Mouse (Mus musculus): Measurements from ENCODE around the gene Plcg2. TPM values are rescaled to one million over a fixed set of nuclear protein-coding genes. Genes with fewer than 3 reads are reported as not detected.

Plcg2 gene
- polyA plus RNA-seq, 1 experiment from 2014 or later = 1.3 TPM

DNA sequence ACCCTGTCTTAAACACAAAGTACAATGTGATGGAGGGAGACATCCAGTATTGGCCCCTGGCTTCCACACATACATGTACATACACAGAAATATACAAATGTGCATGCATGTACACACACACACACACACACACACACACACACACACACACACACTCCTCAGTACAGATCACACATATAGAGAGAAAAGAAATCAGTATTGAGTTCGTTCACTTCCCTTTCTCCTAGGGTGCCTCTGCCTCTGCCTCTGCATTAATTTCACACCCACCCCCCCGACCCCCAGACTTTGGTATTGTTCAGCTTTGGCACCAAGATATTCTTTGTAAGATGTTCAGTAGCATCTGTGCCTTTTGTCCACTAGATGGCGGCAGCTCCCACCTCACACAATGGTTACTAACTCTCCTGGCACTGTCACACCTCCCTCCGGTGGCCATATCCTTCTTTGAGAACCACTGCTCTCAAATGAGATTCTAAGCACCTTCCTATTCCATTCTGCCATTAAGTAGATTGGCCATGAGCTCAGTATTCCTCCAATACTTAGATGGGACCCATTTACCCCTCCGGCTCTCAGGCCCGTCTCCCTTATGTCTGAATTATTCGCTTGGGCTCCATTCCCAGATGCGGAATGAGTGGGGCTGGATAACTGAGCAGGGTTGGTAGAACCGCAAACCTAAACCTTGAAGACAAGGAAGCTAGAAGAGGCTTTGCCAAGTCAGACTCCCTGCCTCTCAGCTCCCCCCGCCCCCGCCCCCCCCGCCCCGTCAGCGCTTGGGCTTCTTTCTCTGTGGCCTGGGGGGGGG, 128.1 kb downstream of the Plcg2 start:
- Histone ChIP-seq H3K27ac (ENCODE audit: low read depth, low read length) (no peak overlapping the region), H3K9ac (ENCODE audit: low read depth, low read length) (no peak overlapping the region), H3K4me2 (ENCODE audit: low read length) (no peak overlapping the region), H3K9me3 (ENCODE audit: control insufficient read depth, low read length) (no peaks in the 10 kb centered on the region), H3K4me3 (ENCODE audit: low read length) (no peak overlapping the region), H3K36me3 (ENCODE audit: control insufficient read depth, insufficient read depth, low read length) (no peaks in the 10 kb centered on the region), H3K4me1 (ENCODE audit: control insufficient read depth, insufficient read depth, low read depth, low read length) (no peaks in the 10 kb centered on the region), H3K27me3 (replicated peaks; ENCODE audit: control insufficient read depth, insufficient read depth, low read length) (no peaks in the 10 kb centered on the region)
- 0 out of 2 replicates have a peak, but pooled peaks have one; percentile 70 for ATAC-seq
- 64% methylated on average over 14 of the region's 14 CpGs for WGBS

DNA sequence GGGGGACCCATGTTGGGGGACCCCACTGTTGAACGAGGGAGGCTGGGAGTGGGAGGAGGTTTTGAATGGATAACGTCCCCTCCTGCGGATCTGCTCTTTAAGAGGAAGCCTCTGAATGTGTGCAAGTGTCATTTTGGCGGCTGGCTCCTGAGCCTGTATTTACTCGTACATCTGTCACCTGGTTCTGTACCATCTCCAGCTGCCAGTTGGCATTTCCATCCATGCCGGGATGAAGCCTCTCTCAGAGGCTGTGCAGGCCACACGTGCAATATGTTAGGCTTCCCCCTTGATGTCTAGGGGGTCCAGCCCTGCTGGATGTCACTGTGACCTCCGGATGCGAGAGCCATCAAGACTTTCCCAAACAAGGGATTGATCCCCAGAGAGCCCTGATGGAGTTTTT, 129.0 kb downstream of the Plcg2 start:
- no peak overlapping the region for H3K4me3 ChIP-seq (ENCODE audit: low read length)
- H3K27ac ChIP-seq (ENCODE audit: low read depth, low read length) = no peak overlapping the region
- ATAC-seq = no peak
- H3K4me1 ChIP-seq (ENCODE audit: control insufficient read depth, insufficient read depth, low read depth, low read length) = no peaks in the 10 kb centered on the region
- WGBS = 67% methylated on average over 9 of the region's 9 CpGs
- no peaks in the 10 kb centered on the region for H3K36me3 ChIP-seq (ENCODE audit: control insufficient read depth, insufficient read depth, low read length)
- H3K4me2 ChIP-seq (ENCODE audit: low read length) = no peak overlapping the region
- H3K9me3 ChIP-seq (ENCODE audit: control insufficient read depth, low read length) = no peaks in the 10 kb centered on the region
- no peak overlapping the region for H3K9ac ChIP-seq (ENCODE audit: low read depth, low read length)
- no peaks in the 10 kb centered on the region for H3K27me3 ChIP-seq (replicated peaks; ENCODE audit: control insufficient read depth, insufficient read depth, low read length)

DNA sequence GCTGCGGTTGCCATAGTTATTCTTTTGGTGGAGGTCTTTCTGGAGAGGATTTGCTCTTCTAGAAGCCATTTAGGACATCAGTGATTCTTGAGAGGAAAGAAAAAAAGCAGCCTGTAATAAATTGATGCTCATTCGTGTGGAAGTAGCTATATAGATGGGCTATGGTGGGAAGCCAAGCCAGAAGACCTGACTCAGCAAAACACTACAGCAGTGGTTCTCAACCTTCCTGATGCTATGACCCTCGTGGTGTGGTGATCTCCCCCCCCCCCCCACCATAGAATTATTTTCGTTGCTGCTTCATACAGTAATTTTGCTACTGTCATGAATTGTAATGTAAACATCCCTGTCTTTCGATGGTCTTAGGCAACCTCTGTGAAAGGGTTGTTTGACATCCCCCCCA, 134.4 kb downstream of the Plcg2 start:
- 84% methylated on average over 5 of the region's 5 CpGs for WGBS
- Histone ChIP-seq H3K36me3 (ENCODE audit: control insufficient read depth, insufficient read depth, low read length) (no peaks in the 10 kb centered on the region), H3K4me1 (ENCODE audit: control insufficient read depth, insufficient read depth, low read depth, low read length) (no peaks in the 10 kb centered on the region), H3K4me3 (ENCODE audit: low read length) (no peak overlapping the region), H3K9me3 (ENCODE audit: control insufficient read depth, low read length) (no peaks in the 10 kb centered on the region), H3K27ac (ENCODE audit: low read depth, low read length) (no peak overlapping the region), H3K4me2 (ENCODE audit: low read length) (no peak overlapping the region), H3K9ac (ENCODE audit: low read depth, low read length) (no peak overlapping the region), H3K27me3 (replicated peaks; ENCODE audit: control insufficient read depth, insufficient read depth, low read length) (no peaks in the 10 kb centered on the region)
- no peak for ATAC-seq

DNA sequence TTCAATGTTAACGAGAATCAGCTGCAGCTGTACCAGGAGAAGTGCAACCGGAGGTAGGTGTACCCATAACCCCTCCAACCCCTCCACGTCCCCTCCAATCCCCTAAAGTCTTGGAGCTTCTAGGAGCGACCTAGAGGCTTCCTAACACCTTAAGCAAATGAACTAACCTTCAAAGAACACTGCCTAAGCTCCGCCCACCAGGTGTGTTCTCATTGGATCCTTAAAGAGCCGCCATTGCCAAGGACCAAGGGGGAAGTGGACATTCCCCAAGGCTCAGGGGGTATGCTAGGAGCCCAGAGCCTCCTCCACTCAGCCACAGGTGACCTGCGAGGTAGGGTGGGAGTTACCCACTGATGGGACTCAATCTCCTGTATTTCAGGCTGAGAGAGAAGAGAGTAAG, 136.3 kb downstream of the Plcg2 start:
- WGBS = 86% methylated on average over 7 of the region's 7 CpGs
- Histone ChIP-seq H3K9ac (ENCODE audit: low read depth, low read length) (no peak overlapping the region), H3K4me1 (ENCODE audit: control insufficient read depth, insufficient read depth, low read depth, low read length) (no peaks in the 10 kb centered on the region), H3K4me2 (ENCODE audit: low read length) (no peak overlapping the region), H3K27me3 (replicated peaks; ENCODE audit: control insufficient read depth, insufficient read depth, low read length) (no peaks in the 10 kb centered on the region), H3K4me3 (ENCODE audit: low read length) (no peak overlapping the region), H3K9me3 (ENCODE audit: control insufficient read depth, low read length) (no peaks in the 10 kb centered on the region), H3K36me3 (ENCODE audit: control insufficient read depth, insufficient read depth, low read length) (no peaks in the 10 kb centered on the region), H3K27ac (ENCODE audit: low read depth, low read length) (no peak overlapping the region)
- no peak for ATAC-seq

DNA sequence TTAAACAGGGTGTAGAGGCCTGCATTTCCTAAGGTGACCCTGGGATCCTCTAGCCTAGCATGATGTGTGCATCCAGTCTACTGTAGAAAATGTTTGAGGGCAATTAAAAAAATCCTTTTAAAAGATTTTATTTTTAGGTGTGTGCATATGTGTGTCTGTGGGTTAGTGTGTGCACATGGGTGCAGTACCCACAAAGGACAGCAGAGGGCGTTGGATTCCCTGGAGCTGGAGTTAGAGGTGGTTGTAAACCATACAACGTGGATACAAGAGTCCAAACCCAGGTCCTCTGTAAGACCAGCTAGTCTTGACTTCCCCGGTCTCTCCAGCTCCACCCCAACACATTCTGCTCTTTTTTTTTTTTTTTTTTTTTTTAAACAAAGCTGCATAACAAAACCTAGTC, 139.4 kb downstream of the Plcg2 start:
- Histone ChIP-seq H3K4me1 (ENCODE audit: control insufficient read depth, insufficient read depth, low read depth, low read length) (no peaks in the 10 kb centered on the region), H3K4me3 (ENCODE audit: low read length) (no peak overlapping the region), H3K27ac (ENCODE audit: low read depth, low read length) (no peak overlapping the region), H3K36me3 (ENCODE audit: control insufficient read depth, insufficient read depth, low read length) (no peaks in the 10 kb centered on the region), H3K27me3 (replicated peaks; ENCODE audit: control insufficient read depth, insufficient read depth, low read length) (no peaks in the 10 kb centered on the region), H3K9me3 (ENCODE audit: control insufficient read depth, low read length) (no peaks in the 10 kb centered on the region), H3K9ac (ENCODE audit: low read depth, low read length) (no peak overlapping the region), H3K4me2 (ENCODE audit: low read length) (no peak overlapping the region)
- 65% methylated on average over 3 of the region's 3 CpGs for WGBS
- ATAC-seq = no peak

DNA sequence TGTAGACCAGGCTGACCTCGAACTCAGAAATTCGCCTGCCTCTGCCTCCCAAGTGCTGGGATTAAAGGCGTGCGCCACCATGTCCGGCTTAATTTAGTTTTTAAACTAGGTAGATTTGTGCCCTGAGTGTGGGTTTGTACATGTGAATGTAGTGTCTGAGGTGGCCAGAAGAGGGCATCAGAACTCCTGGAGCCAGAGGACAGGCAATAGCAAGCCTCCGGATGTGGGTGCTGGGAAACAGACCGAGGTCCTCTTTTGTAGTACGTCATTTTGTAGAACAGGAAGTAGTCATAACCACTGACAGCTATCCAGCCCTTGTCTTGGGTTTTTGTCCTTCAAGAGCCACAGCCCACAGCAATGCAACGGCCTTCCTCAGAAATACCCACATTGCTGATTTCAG, 141.5 kb downstream of the Plcg2 start:
- Histone ChIP-seq H3K27me3 (replicated peaks; ENCODE audit: control insufficient read depth, insufficient read depth, low read length) (no peaks in the 10 kb centered on the region), H3K27ac (ENCODE audit: low read depth, low read length) (no peak overlapping the region), H3K9ac (ENCODE audit: low read depth, low read length) (no peak overlapping the region), H3K4me3 (ENCODE audit: low read length) (no peak overlapping the region), H3K36me3 (ENCODE audit: control insufficient read depth, insufficient read depth, low read length) (no peaks in the 10 kb centered on the region), H3K9me3 (ENCODE audit: control insufficient read depth, low read length) (no peaks in the 10 kb centered on the region), H3K4me1 (ENCODE audit: control insufficient read depth, insufficient read depth, low read depth, low read length) (no peaks in the 10 kb centered on the region), H3K4me2 (ENCODE audit: low read length) (no peak overlapping the region)
- 95% methylated on average over 9 of the region's 9 CpGs for WGBS
- no peak for ATAC-seq

DNA sequence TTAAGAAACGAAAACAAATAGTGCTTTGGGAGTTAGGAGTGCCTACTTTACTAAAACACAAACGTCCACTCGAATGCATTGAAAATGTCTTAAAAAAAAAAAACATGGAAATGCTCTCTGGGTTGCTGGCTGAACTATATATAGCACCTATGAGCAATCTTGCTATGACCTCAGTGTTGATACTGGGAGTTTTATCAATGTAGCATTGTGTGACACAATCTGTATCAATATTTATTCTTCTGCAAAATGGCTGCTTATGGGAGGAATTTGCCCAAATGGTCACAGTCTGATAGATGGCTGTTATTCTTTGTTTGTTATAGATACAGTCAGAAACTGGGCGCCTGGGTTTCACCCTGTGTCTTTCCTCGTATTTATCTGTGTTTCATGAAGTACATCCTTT, 147.4 kb downstream of the Plcg2 start:
- Histone ChIP-seq H3K36me3 (ENCODE audit: control insufficient read depth, insufficient read depth, low read length) (no peaks in the 10 kb centered on the region), H3K9me3 (ENCODE audit: control insufficient read depth, low read length) (peaks cover 6% of the 10 kb centered on the region; the same call in 1 of the 2 replicates), H3K9ac (ENCODE audit: low read depth, low read length) (no peak overlapping the region), H3K4me3 (ENCODE audit: low read length) (no peak overlapping the region), H3K4me1 (ENCODE audit: control insufficient read depth, insufficient read depth, low read depth, low read length) (no peaks in the 10 kb centered on the region), H3K4me2 (ENCODE audit: low read length) (no peak overlapping the region), H3K27me3 (replicated peaks; ENCODE audit: control insufficient read depth, insufficient read depth, low read length) (no peaks in the 10 kb centered on the region), H3K27ac (ENCODE audit: low read depth, low read length) (no peak overlapping the region)
- ATAC-seq = no peak
- WGBS = 68% methylated on average over 5 of the region's 5 CpGs

DNA sequence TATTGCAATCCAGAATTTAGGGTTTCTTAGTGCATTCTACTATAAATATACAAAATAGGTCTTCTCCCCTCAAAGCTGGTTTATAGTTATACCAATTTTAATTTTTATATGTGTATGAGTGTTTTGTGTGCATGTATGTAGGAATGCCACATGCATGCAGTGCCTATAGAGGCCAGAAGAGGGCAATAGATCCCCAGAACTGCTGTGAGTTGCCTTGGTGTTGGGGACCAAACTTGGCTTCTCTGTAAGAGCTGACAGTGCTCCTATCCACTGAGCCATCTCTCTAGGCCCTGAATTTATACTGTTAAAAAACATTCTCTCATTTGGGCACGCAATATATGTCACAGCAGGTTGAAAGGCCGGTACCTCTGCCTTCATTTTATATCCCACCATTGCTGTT, 147.9 kb downstream of the Plcg2 start:
- Histone ChIP-seq H3K36me3 (ENCODE audit: control insufficient read depth, insufficient read depth, low read length) (no peaks in the 10 kb centered on the region), H3K9me3 (ENCODE audit: control insufficient read depth, low read length) (peaks cover 6% of the 10 kb centered on the region; the same call in 1 of the 2 replicates), H3K27me3 (replicated peaks; ENCODE audit: control insufficient read depth, insufficient read depth, low read length) (no peaks in the 10 kb centered on the region), H3K4me3 (ENCODE audit: low read length) (no peak overlapping the region), H3K4me1 (ENCODE audit: control insufficient read depth, insufficient read depth, low read depth, low read length) (no peaks in the 10 kb centered on the region), H3K4me2 (ENCODE audit: low read length) (no peak overlapping the region), H3K27ac (ENCODE audit: low read depth, low read length) (no peak overlapping the region), H3K9ac (ENCODE audit: low read depth, low read length) (no peak overlapping the region)
- WGBS = 52% methylated on average over 2 of the region's 2 CpGs
- ATAC-seq = no peak

DNA sequence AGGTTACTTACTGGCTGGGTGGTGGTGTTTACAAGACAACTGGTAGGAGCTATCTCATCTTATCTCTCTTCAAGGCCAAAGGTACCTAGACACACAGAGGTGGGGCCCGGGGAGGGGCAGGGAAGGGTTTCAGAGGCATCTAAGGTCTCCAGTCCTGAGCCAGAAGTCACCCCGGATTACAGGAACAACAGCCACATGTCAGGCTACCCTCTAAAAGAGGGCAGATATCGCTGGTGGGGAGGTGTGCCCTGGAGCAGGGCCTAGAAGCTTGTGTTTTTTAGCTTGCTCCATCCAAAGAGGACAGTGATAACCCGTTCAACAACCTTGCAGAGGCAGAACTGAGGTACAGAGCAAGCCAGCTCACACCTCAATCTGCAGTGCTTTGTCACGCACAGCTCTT, 148.3 kb downstream of the Plcg2 start:
- H3K36me3 ChIP-seq (ENCODE audit: control insufficient read depth, insufficient read depth, low read length) = no peaks in the 10 kb centered on the region
- no peak overlapping the region for H3K4me2 ChIP-seq (ENCODE audit: low read length)
- no peak overlapping the region for H3K4me3 ChIP-seq (ENCODE audit: low read length)
- ATAC-seq = no peak
- no peaks in the 10 kb centered on the region for H3K27me3 ChIP-seq (replicated peaks; ENCODE audit: control insufficient read depth, insufficient read depth, low read length)
- H3K9me3 ChIP-seq (ENCODE audit: control insufficient read depth, low read length) = peaks cover 6% of the 10 kb centered on the region; the same call in 1 of the 2 replicates
- whole genome bisulfite sequencing = 79% methylated on average over 5 of the region's 5 CpGs
- H3K4me1 ChIP-seq (ENCODE audit: control insufficient read depth, insufficient read depth, low read depth, low read length) = no peaks in the 10 kb centered on the region
- no peak overlapping the region for H3K9ac ChIP-seq (ENCODE audit: low read depth, low read length)
- H3K27ac ChIP-seq (ENCODE audit: low read depth, low read length) = no peak overlapping the region

Measured in hindbrain, embryonic 16.5 days (tissue).